Mouse (Mus musculus): Measurements from ENCODE around the gene Foxe3. TPM values are rescaled to one million over a fixed set of nuclear protein-coding genes. Genes with fewer than 3 reads are reported as not detected.
A peak's percentile ranks its signal among the peaks of the same experiment; 100 is the strongest.

The Foxe3 gene
- polyA plus RNA-seq, 1 experiment from 2014 or later = not detected

DNA sequence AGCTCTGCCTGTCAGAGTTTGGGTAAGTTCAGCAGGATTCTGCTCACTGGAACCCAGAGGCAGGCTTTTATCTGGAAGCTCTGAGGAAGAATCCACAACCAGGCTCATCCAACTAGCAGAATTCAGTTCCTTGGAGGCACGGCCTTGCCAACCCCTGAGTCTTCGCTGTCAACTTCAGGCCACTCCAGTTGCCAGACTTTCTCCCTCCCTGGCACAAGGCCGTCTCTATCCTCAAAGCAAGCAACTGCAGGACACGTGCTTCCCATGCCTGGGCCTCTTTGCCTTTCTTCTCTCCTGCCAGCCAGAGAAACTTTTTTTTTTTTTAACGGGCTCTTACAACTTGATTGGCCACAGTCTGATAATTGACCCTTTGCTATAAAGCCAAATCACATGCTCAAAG lies 19.2 kb upstream of the Foxe3 start:
- Histone ChIP-seq H3K27me3 (replicated peaks) (peaks cover 40% of the 10 kb centered on the region), H3K9ac (replicated peaks) (no peak overlapping the region), H3K9me3 (replicated peaks) (no peaks in the 10 kb centered on the region), H3K36me3 (no peaks in the 10 kb centered on the region), H3K4me3 (replicated peaks) (no peak overlapping the region), H3K27ac (replicated peaks) (no peak overlapping the region), H3K4me1 (peaks cover 9% of the 10 kb centered on the region; the same call in 1 of the 2 replicates), H3K4me2 (no peak overlapping the region)
- no peak for ATAC-seq (ENCODE audit: low FRiP score)
- 26% methylated on average over 5 of the region's 5 CpGs for WGBS

- Histone ChIP-seq H3K27ac (replicated peaks) (no peak overlapping the region), H3K9me3 (replicated peaks) (no peaks in the 10 kb centered on the region), H3K9ac (replicated peaks) (no peak overlapping the region), H3K36me3 (no peaks in the 10 kb centered on the region), H3K4me1 (peaks cover 9% of the 10 kb centered on the region; the same call in 1 of the 2 replicates), H3K4me3 (replicated peaks) (no peak overlapping the region), H3K4me2 (no peak overlapping the region), H3K27me3 (replicated peaks) (peaks cover 33% of the 10 kb centered on the region)
- WGBS = 10% methylated on average over 8 of the region's 8 CpGs
- no peak for ATAC-seq (ENCODE audit: low FRiP score)
Observed at GRCm38 (mm10) chr4:114942583-114942982, 16.8 kb upstream of the Foxe3 start.

GRCm38 (mm10) chr4:114942112-114942511 lies 16.3 kb upstream of the Foxe3 start:
- Histone ChIP-seq H3K4me2 (no peak overlapping the region), H3K27ac (replicated peaks) (no peak overlapping the region), H3K9ac (replicated peaks) (no peak overlapping the region), H3K27me3 (replicated peaks) (peaks cover 33% of the 10 kb centered on the region), H3K36me3 (no peaks in the 10 kb centered on the region), H3K4me3 (replicated peaks) (no peak overlapping the region), H3K9me3 (replicated peaks) (no peaks in the 10 kb centered on the region), H3K4me1 (peaks cover 9% of the 10 kb centered on the region; the same call in 1 of the 2 replicates)
- ATAC-seq (ENCODE audit: low FRiP score) = no peak
- WGBS = 28% methylated on average over 4 of the region's 4 CpGs

- 60% methylated on average over 4 of the region's 4 CpGs for WGBS
- Histone ChIP-seq H3K36me3 (no peaks in the 10 kb centered on the region), H3K4me3 (replicated peaks) (no peak overlapping the region), H3K27ac (replicated peaks) (no peak overlapping the region), H3K4me1 (peaks cover 9% of the 10 kb centered on the region; the same call in 1 of the 2 replicates), H3K9me3 (replicated peaks) (no peaks in the 10 kb centered on the region), H3K27me3 (replicated peaks) (peaks cover 25% of the 10 kb centered on the region), H3K9ac (replicated peaks) (no peak overlapping the region), H3K4me2 (no peak overlapping the region)
- ATAC-seq (ENCODE audit: low FRiP score) = no peak
Observed at GRCm38 (mm10) chr4:114941311-114941710, 15.5 kb upstream of the Foxe3 start.

- Histone ChIP-seq H3K9ac (replicated peaks) (no peak overlapping the region), H3K36me3 (no peaks in the 10 kb centered on the region), H3K4me2 (no peak overlapping the region), H3K27ac (replicated peaks) (no peak overlapping the region), H3K9me3 (replicated peaks) (no peaks in the 10 kb centered on the region), H3K27me3 (replicated peaks) (peaks cover 11% of the 10 kb centered on the region), H3K4me1 (peaks cover 9% of the 10 kb centered on the region; the same call in 1 of the 2 replicates), H3K4me3 (replicated peaks) (no peak overlapping the region)
- WGBS = 62% methylated on average over 3 of the region's 3 CpGs
- ATAC-seq (ENCODE audit: low FRiP score) = no peak
Observed at GRCm38 (mm10) chr4:114938248-114938647, 12.4 kb upstream of the Foxe3 start.

- no peak overlapping the region for H3K4me2 ChIP-seq
- no peak for ATAC-seq (ENCODE audit: low FRiP score)
- H3K36me3 ChIP-seq = no peaks in the 10 kb centered on the region
- 53% methylated on average over 4 of the region's 4 CpGs for WGBS
- H3K9me3 ChIP-seq (replicated peaks) = no peaks in the 10 kb centered on the region
- no peak overlapping the region for H3K4me3 ChIP-seq (replicated peaks)
- H3K9ac ChIP-seq (replicated peaks) = no peak overlapping the region
- H3K27ac ChIP-seq (replicated peaks) = no peak overlapping the region
- H3K27me3 ChIP-seq (replicated peaks) = peaks cover 12% of the 10 kb centered on the region
- peaks cover 7% of the 10 kb centered on the region; the same call in 1 of the 2 replicates for H3K4me1 ChIP-seq
Observed at GRCm38 (mm10) chr4:114937459-114938047, 11.7 kb upstream of the Foxe3 start.

DNA sequence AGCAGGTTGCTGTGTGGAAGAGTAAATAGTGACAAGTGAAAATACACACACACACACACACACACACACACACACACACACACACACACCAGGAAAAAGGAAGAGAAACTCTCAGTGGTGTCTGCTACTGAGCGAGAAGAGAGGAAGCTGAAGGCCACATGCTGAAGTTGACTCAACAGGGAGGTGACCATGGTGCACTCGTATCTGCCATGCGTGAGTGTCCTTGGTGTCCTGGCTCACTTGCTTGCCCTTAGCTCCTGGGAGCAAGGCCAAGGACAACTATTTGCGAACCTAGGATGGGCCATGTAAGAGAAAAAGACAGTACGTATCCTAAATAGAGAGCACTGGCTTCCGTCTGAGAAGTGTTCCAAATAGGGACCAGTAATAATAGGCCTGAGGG lies 8.4 kb upstream of the Foxe3 start:
- ATAC-seq (ENCODE audit: low FRiP score) = no peak
- H3K4me3 ChIP-seq (replicated peaks) = no peak overlapping the region
- 87% methylated on average over 6 of the region's 6 CpGs for WGBS
- no peaks in the 10 kb centered on the region for H3K9me3 ChIP-seq (replicated peaks)
- no peak overlapping the region for H3K27ac ChIP-seq (replicated peaks)
- no peaks in the 10 kb centered on the region for H3K4me1 ChIP-seq
- H3K4me2 ChIP-seq = no peak overlapping the region
- peaks cover 28% of the 10 kb centered on the region for H3K27me3 ChIP-seq (replicated peaks)
- H3K36me3 ChIP-seq = no peaks in the 10 kb centered on the region
- no peak overlapping the region for H3K9ac ChIP-seq (replicated peaks)

GRCm38 (mm10) chr4:114932747-114933146 lies 6.9 kb upstream of the Foxe3 start:
- no peak overlapping the region for H3K4me2 ChIP-seq
- no peaks in the 10 kb centered on the region for H3K4me1 ChIP-seq
- 94% methylated on average over 4 of the region's 4 CpGs for WGBS
- ATAC-seq (ENCODE audit: low FRiP score) = no peak
- H3K27me3 ChIP-seq (replicated peaks) = peaks cover 39% of the 10 kb centered on the region
- H3K9ac ChIP-seq (replicated peaks) = no peak overlapping the region
- H3K9me3 ChIP-seq (replicated peaks) = no peaks in the 10 kb centered on the region
- no peak overlapping the region for H3K27ac ChIP-seq (replicated peaks)
- H3K36me3 ChIP-seq = no peaks in the 10 kb centered on the region
- H3K4me3 ChIP-seq (replicated peaks) = no peak overlapping the region

- no peaks in the 10 kb centered on the region for H3K36me3 ChIP-seq
- H3K4me1 ChIP-seq = peaks cover 14% of the 10 kb centered on the region
- H3K9me3 ChIP-seq (replicated peaks) = no peaks in the 10 kb centered on the region
- H3K4me3 ChIP-seq (replicated peaks) = no peak overlapping the region
- H3K9ac ChIP-seq (replicated peaks) = no peak overlapping the region
- H3K27ac ChIP-seq (replicated peaks) = no peak overlapping the region
- no peak overlapping the region for H3K4me2 ChIP-seq
- peaks cover 69% of the 10 kb centered on the region for H3K27me3 ChIP-seq (replicated peaks)
- ATAC-seq (ENCODE audit: low FRiP score) = no peak
- 19% methylated on average over 15 of the region's 15 CpGs for WGBS
Observed at GRCm38 (mm10) chr4:114929155-114929554, 3.3 kb upstream of the Foxe3 start.

- no peak overlapping the region for H3K27ac ChIP-seq (replicated peaks)
- peak overlapping the region; percentile 40 for H3K4me3 ChIP-seq (replicated peaks)
- peaks cover 14% of the 10 kb centered on the region for H3K4me1 ChIP-seq
- H3K9me3 ChIP-seq (replicated peaks) = no peaks in the 10 kb centered on the region
- ATAC-seq (ENCODE audit: low FRiP score) = peak; percentile 60; the same call in 1 of the 2 replicates
- H3K9ac ChIP-seq (replicated peaks) = no peak overlapping the region
- H3K27me3 ChIP-seq (replicated peaks) = peaks cover 84% of the 10 kb centered on the region
- no peaks in the 10 kb centered on the region for H3K36me3 ChIP-seq
- under 1% methylated on average over 116 of the region's 125 CpGs for WGBS
- H3K4me2 ChIP-seq = peak overlapping the region; percentile 64
Observed at GRCm38 (mm10) chr4:114924971-114925916, 569 bp downstream of the Foxe3 start.

DNA sequence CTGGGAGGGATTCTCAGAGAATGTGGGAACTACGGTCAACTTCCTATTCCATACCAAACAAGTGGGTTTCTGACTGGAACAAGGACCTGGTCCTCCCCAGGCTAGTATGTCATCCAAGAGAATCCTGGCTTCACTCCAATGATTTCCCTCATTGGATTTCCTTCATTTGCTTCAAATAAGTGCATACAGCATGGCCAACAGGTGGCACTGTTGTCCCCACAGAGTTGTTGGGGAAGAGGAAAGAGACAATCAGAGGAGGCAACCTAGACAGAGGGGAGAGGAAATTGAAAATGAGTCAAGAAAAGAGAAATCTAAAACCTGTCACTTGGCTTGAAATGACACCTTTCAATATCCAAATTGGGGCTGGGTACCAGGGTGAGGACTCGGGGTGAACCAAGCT lies 8.7 kb downstream of the Foxe3 start:
- H3K4me1 ChIP-seq = 0 out of 2 replicates have a peak, but pooled peaks cover 2% of the 10 kb centered on the region
- H3K27ac ChIP-seq (replicated peaks) = no peak overlapping the region
- H3K4me3 ChIP-seq (replicated peaks) = no peak overlapping the region
- H3K27me3 ChIP-seq (replicated peaks) = peaks cover 77% of the 10 kb centered on the region
- no peaks in the 10 kb centered on the region for H3K36me3 ChIP-seq
- no peak overlapping the region for H3K4me2 ChIP-seq
- ATAC-seq (ENCODE audit: low FRiP score) = no peak
- 41% methylated on average over 2 of the region's 2 CpGs for WGBS
- no peaks in the 10 kb centered on the region for H3K9me3 ChIP-seq (replicated peaks)
- no peak overlapping the region for H3K9ac ChIP-seq (replicated peaks)

- Histone ChIP-seq H3K4me3 (replicated peaks) (no peak overlapping the region), H3K9me3 (replicated peaks) (no peaks in the 10 kb centered on the region), H3K27ac (replicated peaks) (no peak overlapping the region), H3K27me3 (replicated peaks) (peaks cover 79% of the 10 kb centered on the region), H3K9ac (replicated peaks) (no peak overlapping the region), H3K36me3 (no peaks in the 10 kb centered on the region), H3K4me2 (no peak overlapping the region), H3K4me1 (0 out of 2 replicates have a peak, but pooled peaks cover 2% of the 10 kb centered on the region)
- 36% methylated on average over 4 of the region's 4 CpGs for WGBS
- no peak for ATAC-seq (ENCODE audit: low FRiP score)
Observed at GRCm38 (mm10) chr4:114916056-114916455, 9.8 kb downstream of the Foxe3 start.
